Mouse (Mus musculus) hindbrain, embryonic 14.5 days (tissue): ENCODE results near the gene 4930404H24Rik. TPM values are rescaled to one million over a fixed set of nuclear protein-coding genes. Genes with fewer than 3 reads are reported as not detected.

Experiments used
- ATAC-seq: fragments of 200-750 bp; cut with Nextera tagmentation; 2 replicates; pipeline ENCODE4 v1.8.0; 2017; ENCODE audit warnings: moderate number of reproducible peaks, mild to moderate bottlenecking, moderate TSS enrichment, moderate library complexity; ENCODE audit not compliant: low FRiP score
- DNase-seq: peaks from one replicate; pipeline ENCODE4 v3.0.0-alpha.2; 2015; ENCODE audit warnings: low spot score
- H3K27ac ChIP-seq: fragments of 300-500 bp; sonication (generic); 2 replicates; pipeline ENCODE4 v1.5.1; 2014; ENCODE audit warnings: mild to moderate bottlenecking, moderate library complexity
- H3K27me3 ChIP-seq: fragments of 300-500 bp; sonication (generic); 2 replicates; pipeline ENCODE4 v1.6.1; 2014; ENCODE audit warnings: mild to moderate bottlenecking, low read length, mixed read lengths; ENCODE audit not compliant: control insufficient read depth, insufficient read depth
- H3K36me3 ChIP-seq: fragments of 300-500 bp; sonication (generic); replicated peaks from 2 replicates; pipeline ENCODE4 v1.6.1; 2014; ENCODE audit not compliant: control insufficient read depth, insufficient read depth
- H3K4me1 ChIP-seq: fragments of 300-500 bp; sonication (generic); replicated peaks from 2 replicates; pipeline ENCODE4 v1.6.1; 2014; ENCODE audit warnings: antibody characterized with exemption, low read length, mixed read lengths; ENCODE audit not compliant: control insufficient read depth, insufficient read depth
- H3K4me2 ChIP-seq: fragments of 300-500 bp; sonication (generic); replicated peaks from 2 replicates; pipeline ENCODE4 v1.6.1; 2014; ENCODE audit warnings: mild to moderate bottlenecking, moderate library complexity
- H3K4me3 ChIP-seq: fragments of 300-500 bp; sonication (generic); replicated peaks from 2 replicates; pipeline ENCODE4 v1.5.1; 2014; ENCODE audit warnings: mild to moderate bottlenecking, low read length
- H3K9ac ChIP-seq: fragments of 300-500 bp; sonication (generic); 2 replicates; pipeline ENCODE4 v1.6.1; 2014
- H3K9me3 ChIP-seq: fragments of 300-500 bp; sonication (generic); 2 replicates; pipeline ENCODE4 v1.6.1; 2016; ENCODE audit warnings: low read length; ENCODE audit not compliant: control insufficient read depth
- WGBS: fragments of 180-500 bp; shearing (Covaris S2); extraction: QIAGEN DNeasy Blood & Tissue Kit; methylation state at CpG from one replicate; pipeline ENCODE4 v1.1.7; 2014; 5-methylcytosine and 5-hydroxymethylcytosine counted together
- polyA plus RNA-seq: library from polyadenylated mRNA; unstranded; fragments of >200 nt; fragmentation: Nextera tagmentation; extraction: Ambion mirVana; gene quantifications from 2 replicates; pipeline ENCODE4 v1.2.1, GENCODE M21; 2014

4930404H24Rik gene
- polyA plus RNA-seq, 1 experiment from 2014 or later: not detected

DNA sequence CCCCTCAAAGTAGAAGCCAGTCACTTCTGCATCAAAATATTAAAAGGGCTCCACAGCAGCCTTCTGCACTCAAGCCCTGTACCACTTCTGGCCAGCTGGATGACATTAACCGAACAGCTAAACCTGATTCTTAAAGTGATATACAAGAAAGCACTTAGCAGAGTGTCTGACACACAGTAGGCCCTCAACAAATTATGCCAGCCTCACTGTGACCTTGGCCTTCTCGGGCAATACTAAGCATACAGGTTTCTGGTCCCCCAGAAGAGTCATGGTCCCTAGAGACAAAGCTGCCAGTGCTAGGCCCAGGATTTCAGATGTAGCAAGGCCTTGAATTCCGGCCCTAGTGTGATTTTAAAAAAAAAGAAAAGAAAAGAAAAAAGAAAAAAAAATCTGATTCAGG lies 46.3 kb downstream of the 4930404H24Rik start:
- ATAC-seq (no peak), DNase-seq (no peak)
- WGBS: 89% methylated on average over 3 of the region's 3 CpGs
- H3K9ac ChIP-seq: no peak overlapping the region
- H3K9me3 ChIP-seq: no peaks in the 10 kb centered on the region
- no peak overlapping the region for H3K4me2 ChIP-seq
- no peaks in the 10 kb centered on the region for H3K36me3 ChIP-seq
- H3K27me3 ChIP-seq: no peaks in the 10 kb centered on the region
- no peak overlapping the region for H3K4me3 ChIP-seq
- no peak overlapping the region for H3K27ac ChIP-seq
- H3K4me1 ChIP-seq: no peaks in the 10 kb centered on the region

GRCm38 (mm10) chr2:153542936-153543668 lies 50.5 kb downstream of the 4930404H24Rik start:
- WGBS: 87% methylated on average over 8 of the region's 8 CpGs
- H3K9me3 ChIP-seq: no peaks in the 10 kb centered on the region

More at GRCm38 (mm10) chr2:153542936-153543668, 50.5 kb downstream of the 4930404H24Rik start:
- H3K9ac ChIP-seq: no peak overlapping the region
- DNase-seq: no peak
- H3K27ac ChIP-seq: no peak overlapping the region
- no peaks in the 10 kb centered on the region for H3K36me3 ChIP-seq
- H3K4me3 ChIP-seq: no peak overlapping the region
- H3K4me2 ChIP-seq: no peak overlapping the region
- H3K27me3 ChIP-seq: no peaks in the 10 kb centered on the region
- H3K4me1 ChIP-seq: peaks cover 4% of the 10 kb centered on the region
- no peak for ATAC-seq

Other genes starting within 250 kb of the 4930404H24Rik start
- gene Kif3b, start 201.4 kb upstream of the 4930404H24Rik start, polyA plus RNA-seq: 17.3 and 21.2 TPM in 2 replicates
- 14.2 and 15.2 TPM in 2 replicates for gene Asxl1, start 147.0 kb upstream of the 4930404H24Rik start, polyA plus RNA-seq
- gene Nol4l, start 37.2 kb downstream of the 4930404H24Rik start, polyA plus RNA-seq: 44.8 and 49.8 TPM in 2 replicates
- 78.6 and 79.8 TPM in 2 replicates for gene Commd7, start 140.0 kb downstream of the 4930404H24Rik start, polyA plus RNA-seq
- 4.2 and 4.3 TPM in 2 replicates for gene Dnmt3b, start 156.7 kb downstream of the 4930404H24Rik start, polyA plus RNA-seq
- gene Dnmt3c, start 203.9 kb downstream of the 4930404H24Rik start, polyA plus RNA-seq: 0.12 and 0.14 TPM in 2 replicates
- gene Mapre1, start 248.5 kb downstream of the 4930404H24Rik start, polyA plus RNA-seq: 394 and 421 TPM in 2 replicates